Mouse (Mus musculus): ENCODE measurements around the gene Furin.
A peak's percentile ranks its signal among the peaks of the same experiment; 100 is the strongest.

Furin gene

GRCm38 (mm10) chr7:80371041-80371751, 34.0 kb downstream of the Furin start, which contains the start of gene Man2a2:
Gene Man2a2, minus strand, starts transcription at chr7:80371375.
- DNase-seq = peak; percentile 98

GRCm38 (mm10) chr7:80370649-80371040, 34.6 kb downstream of the Furin start:
- DNase-seq = peak; percentile 98

- peak; percentile 89 for DNase-seq
Observed at GRCm38 (mm10) chr7:80369967-80370431, 35.2 kb downstream of the Furin start.

- peak; percentile 93 for DNase-seq
Observed at GRCm38 (mm10) chr7:80369461-80369860, 35.8 kb downstream of the Furin start.

- DNase-seq = peak; percentile 96
Observed at GRCm38 (mm10) chr7:80368635-80369421, 36.4 kb downstream of the Furin start.

- peak; percentile 92 for DNase-seq
Observed at GRCm38 (mm10) chr7:80368009-80368408, 37.2 kb downstream of the Furin start.

- peak; percentile 92 for DNase-seq
Observed at GRCm38 (mm10) chr7:80367232-80367631, 38.0 kb downstream of the Furin start.

- DNase-seq = peak; percentile 94
Observed at GRCm38 (mm10) chr7:80365759-80366158, 39.5 kb downstream of the Furin start.

GRCm38 (mm10) chr7:80360435-80360834, 44.8 kb downstream of the Furin start:
- DNase-seq = no peak

GRCm38 (mm10) chr7:80358039-80358438, 47.2 kb downstream of the Furin start:
- DNase-seq = no peak

- DNase-seq = peak; percentile 96
Observed at GRCm38 (mm10) chr7:80357156-80357555, 48.1 kb downstream of the Furin start.

GRCm38 (mm10) chr7:80356351-80356750, 48.9 kb downstream of the Furin start:
- peak; percentile 92 for DNase-seq

- no peak for DNase-seq
Observed at GRCm38 (mm10) chr7:80352920-80353319, 52.3 kb downstream of the Furin start.

GRCm38 (mm10) chr7:80350808-80351207, 54.4 kb downstream of the Furin start:
- DNase-seq = no peak

GRCm38 (mm10) chr7:80347670-80348586, 57.3 kb downstream of the Furin start:
- DNase-seq = peak; percentile 90

GRCm38 (mm10) chr7:80346830-80347229, 58.4 kb downstream of the Furin start:
- DNase-seq = no peak

GRCm38 (mm10) chr7:80346173-80346572, 59.1 kb downstream of the Furin start:
- no peak for DNase-seq

- DNase-seq = no peak
Observed at GRCm38 (mm10) chr7:80343270-80344018, 61.8 kb downstream of the Furin start.

GRCm38 (mm10) chr7:80342858-80343257, 62.4 kb downstream of the Furin start, which contains the start of gene Hddc3:
Gene Hddc3, plus strand, starts transcription at chr7:80343104.
- DNase-seq = peak; percentile 99

- no peak for DNase-seq
Observed at GRCm38 (mm10) chr7:80341793-80342192, 63.4 kb downstream of the Furin start.

GRCm38 (mm10) chr7:80340793-80341192, 64.4 kb downstream of the Furin start, which contains the start of gene Unc45a:
Gene Unc45a, minus strand, starts transcription at chr7:80341005.
- DNase-seq = peak; percentile 97

Data from heart, adult 11 months (tissue).